Mouse (Mus musculus) stomach, embryonic 15.5 days (tissue): Measurements from ENCODE around the gene Prune1. TPM values are rescaled to one million over a fixed set of nuclear protein-coding genes. Genes with fewer than 3 reads are reported as not detected.

ENCODE experiments used
- ATAC-seq: fragments of 200-750 bp; cut with Nextera tagmentation; 2 replicates; pipeline ENCODE4 v1.8.0; 2017; ENCODE audit warnings: low read depth, moderate number of reproducible peaks, moderate TSS enrichment; ENCODE audit not compliant: insufficient read depth, low FRiP score
- H3K27ac ChIP-seq: fragments of 300-500 bp; sonication (generic); 2 replicates; pipeline ENCODE4 v1.5.1; 2015; ENCODE audit warnings: mild to moderate bottlenecking, inconsistent platforms
- H3K27me3 ChIP-seq: fragments of 300-500 bp; sonication (generic); replicated peaks from 2 replicates; pipeline ENCODE4 v1.6.1; 2015; ENCODE audit warnings: inconsistent platforms
- H3K36me3 ChIP-seq: fragments of 300-500 bp; sonication (generic); 2 replicates; pipeline ENCODE4 v1.6.1; 2015; ENCODE audit warnings: inconsistent platforms
- H3K4me1 ChIP-seq: fragments of 300-500 bp; sonication (generic); 2 replicates; pipeline ENCODE4 v1.6.1; 2015; ENCODE audit warnings: inconsistent platforms
- H3K4me2 ChIP-seq: fragments of 300-500 bp; sonication (generic); 2 replicates; pipeline ENCODE4 v1.6.1; 2015; ENCODE audit warnings: mild to moderate bottlenecking, inconsistent platforms
- H3K4me3 ChIP-seq: fragments of 300-500 bp; sonication (generic); replicated peaks from 2 replicates; pipeline ENCODE4 v1.5.1; 2015; ENCODE audit warnings: inconsistent platforms
- H3K9ac ChIP-seq: fragments of 300-500 bp; sonication (generic); 2 replicates; pipeline ENCODE4 v1.6.1; 2015; ENCODE audit warnings: inconsistent platforms
- H3K9me3 ChIP-seq: fragments of 300-500 bp; sonication (generic); 2 replicates; pipeline ENCODE4 v1.6.1; 2016; ENCODE audit warnings: inconsistent platforms
- WGBS: fragments of 180-500 bp; shearing (Covaris S2); methylation state at CpG from one replicate; pipeline ENCODE4 v1.1.7; 2015; 5-methylcytosine and 5-hydroxymethylcytosine counted together
- polyA plus RNA-seq: library from polyadenylated mRNA; unstranded; fragments of >200 nt; fragmentation: Nextera tagmentation; extraction: Ambion mirVana; gene quantifications from 2 replicates; pipeline ENCODE4 v1.2.1, GENCODE M21; 2015

Prune1 gene
- polyA plus RNA-seq, 1 experiment from 2014 or later, result 16.6 TPM

GRCm38 (mm10) chr3:95296103-95296469 is 14.2 kb upstream of the Prune1 start:
- Histone ChIP-seq H3K4me2 (no peak overlapping the region), H3K9ac (no peak overlapping the region), H3K4me1 (peaks cover 12% of the 10 kb centered on the region; the same call in 1 of the 2 replicates), H3K27me3 (no peaks in the 10 kb centered on the region), H3K9me3 (no peaks in the 10 kb centered on the region), H3K4me3 (no peak overlapping the region), H3K36me3 (peaks cover 41% of the 10 kb centered on the region), H3K27ac (0 out of 2 replicates have a peak overlapping the region, but pooled peaks have one; percentile 14)
- 13% methylated on average over 5 of the region's 5 CpGs for WGBS
- ATAC-seq, result no peak

GRCm38 (mm10) chr3:95295321-95296102 is 13.6 kb upstream of the Prune1 start:
- Histone ChIP-seq H3K36me3 (peaks cover 45% of the 10 kb centered on the region), H3K27ac (no peak overlapping the region), H3K4me3 (no peak overlapping the region), H3K9ac (no peak overlapping the region), H3K9me3 (no peaks in the 10 kb centered on the region), H3K4me2 (no peak overlapping the region), H3K27me3 (no peaks in the 10 kb centered on the region), H3K4me1 (peaks cover 12% of the 10 kb centered on the region; the same call in 1 of the 2 replicates)
- ATAC-seq, result peak; percentile 23; the same call in 1 of the 2 replicates
- WGBS, result 72% methylated on average over 11 of the region's 11 CpGs

DNA sequence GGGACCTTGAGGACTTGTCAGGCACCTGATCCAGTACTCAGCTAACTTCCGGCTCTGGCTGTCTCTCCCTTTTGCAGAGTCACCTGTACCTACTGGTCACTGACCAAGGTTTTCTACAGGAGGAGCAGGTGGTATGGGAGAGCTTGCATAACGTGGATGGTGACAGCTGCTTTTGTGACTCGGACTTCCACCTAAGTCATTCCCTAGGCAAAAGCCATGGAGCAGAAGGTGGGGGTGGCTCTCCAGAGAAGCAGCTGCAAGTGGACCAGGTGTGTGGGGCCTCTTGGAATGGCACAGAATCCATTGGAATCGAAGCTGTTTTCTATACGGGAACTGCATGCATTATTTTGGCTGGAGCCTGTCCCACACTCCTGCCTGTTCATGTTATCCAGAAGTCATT is 12.8 kb upstream of the Prune1 start:
- ATAC-seq, result no peak
- Histone ChIP-seq H3K4me3 (no peak overlapping the region), H3K4me1 (peaks cover 12% of the 10 kb centered on the region; the same call in 1 of the 2 replicates), H3K9ac (no peak overlapping the region), H3K36me3 (peaks cover 45% of the 10 kb centered on the region), H3K9me3 (no peaks in the 10 kb centered on the region), H3K27me3 (no peaks in the 10 kb centered on the region), H3K4me2 (no peak overlapping the region), H3K27ac (no peak overlapping the region)
- 88% methylated on average over 5 of the region's 5 CpGs for WGBS

DNA sequence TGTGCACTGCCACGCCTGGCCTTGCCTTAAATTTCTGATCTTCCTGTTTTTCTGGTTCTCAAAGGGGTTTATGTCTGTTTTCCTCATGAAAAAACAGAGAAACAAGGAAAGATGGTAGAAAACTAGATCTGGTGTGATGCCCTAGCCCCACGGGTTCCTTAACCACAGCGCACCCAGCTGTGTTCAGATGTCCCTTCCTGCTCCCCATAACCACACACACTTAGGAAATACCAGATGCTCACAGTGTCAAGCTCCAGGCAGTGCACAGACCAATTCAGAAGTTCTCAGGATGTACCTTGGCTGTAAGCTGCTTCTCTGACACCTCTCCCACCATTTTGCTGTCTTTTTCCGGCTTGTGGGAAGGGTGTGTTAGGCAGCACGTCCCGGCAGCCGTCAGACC is 12.4 kb upstream of the Prune1 start:
- ATAC-seq, result no peak
- H3K27ac ChIP-seq, result 0 out of 2 replicates have a peak overlapping the region, but pooled peaks have one; percentile 13
- WGBS, result 87% methylated on average over 7 of the region's 7 CpGs

DNA sequence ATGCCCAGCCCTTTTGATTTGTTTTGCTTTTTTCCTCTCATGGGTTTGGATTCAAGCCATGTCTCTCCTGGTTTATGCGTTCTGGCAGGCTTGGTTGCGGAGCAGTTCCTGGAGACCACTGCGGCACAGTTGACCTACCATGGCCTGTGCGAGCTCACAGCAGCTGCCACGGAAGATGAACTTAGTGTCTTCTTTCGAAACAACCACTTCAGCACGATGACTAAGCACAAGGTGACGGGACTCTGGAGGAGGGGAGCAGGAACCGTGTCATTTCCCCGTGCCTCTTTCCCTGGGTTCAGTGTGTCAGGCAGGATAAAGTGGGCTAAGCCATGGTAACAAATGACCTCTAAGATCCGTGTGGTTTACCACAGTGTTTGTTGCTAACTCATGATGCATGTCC is 11.7 kb upstream of the Prune1 start:
- no peak overlapping the region for H3K9ac ChIP-seq
- H3K27me3 ChIP-seq, result no peaks in the 10 kb centered on the region
- no peak for ATAC-seq
- no peak overlapping the region for H3K4me2 ChIP-seq
- H3K27ac ChIP-seq, result 0 out of 2 replicates have a peak overlapping the region, but pooled peaks have one; percentile 13
- 64% methylated on average over 11 of the region's 11 CpGs for WGBS
- H3K9me3 ChIP-seq, result no peaks in the 10 kb centered on the region
- H3K36me3 ChIP-seq, result peaks cover 49% of the 10 kb centered on the region
- no peak overlapping the region for H3K4me3 ChIP-seq
- H3K4me1 ChIP-seq, result peaks cover 12% of the 10 kb centered on the region; the same call in 1 of the 2 replicates

More for the DNA sequence above, 12.4 kb upstream of the Prune1 start:
- Histone ChIP-seq H3K4me3 (no peak overlapping the region), H3K9me3 (no peaks in the 10 kb centered on the region), H3K4me1 (peaks cover 12% of the 10 kb centered on the region; the same call in 1 of the 2 replicates), H3K36me3 (peaks cover 45% of the 10 kb centered on the region), H3K4me2 (no peak overlapping the region), H3K27me3 (no peaks in the 10 kb centered on the region), H3K9ac (no peak overlapping the region)

GRCm38 (mm10) chr3:95292899-95293298 is 11.0 kb upstream of the Prune1 start:
- no peak overlapping the region for H3K27ac ChIP-seq
- no peak for ATAC-seq
- H3K9me3 ChIP-seq, result no peaks in the 10 kb centered on the region
- peaks cover 54% of the 10 kb centered on the region for H3K36me3 ChIP-seq
- H3K4me3 ChIP-seq, result no peak overlapping the region
- no peak overlapping the region for H3K4me2 ChIP-seq
- H3K9ac ChIP-seq, result no peak overlapping the region
- H3K27me3 ChIP-seq, result no peaks in the 10 kb centered on the region
- 90% methylated on average over 2 of the region's 2 CpGs for WGBS
- H3K4me1 ChIP-seq, result peaks cover 12% of the 10 kb centered on the region; the same call in 1 of the 2 replicates

- Histone ChIP-seq H3K27ac (no peak overlapping the region), H3K36me3 (peaks cover 45% of the 10 kb centered on the region), H3K27me3 (no peaks in the 10 kb centered on the region), H3K4me1 (peaks cover 7% of the 10 kb centered on the region; the same call in 1 of the 2 replicates), H3K9me3 (no peaks in the 10 kb centered on the region), H3K4me3 (no peak overlapping the region), H3K9ac (no peak overlapping the region), H3K4me2 (no peak overlapping the region)
- 76% methylated on average over 4 of the region's 4 CpGs for WGBS
- no peak for ATAC-seq
Observed at GRCm38 (mm10) chr3:95291041-95291440, 9.2 kb upstream of the Prune1 start.

DNA sequence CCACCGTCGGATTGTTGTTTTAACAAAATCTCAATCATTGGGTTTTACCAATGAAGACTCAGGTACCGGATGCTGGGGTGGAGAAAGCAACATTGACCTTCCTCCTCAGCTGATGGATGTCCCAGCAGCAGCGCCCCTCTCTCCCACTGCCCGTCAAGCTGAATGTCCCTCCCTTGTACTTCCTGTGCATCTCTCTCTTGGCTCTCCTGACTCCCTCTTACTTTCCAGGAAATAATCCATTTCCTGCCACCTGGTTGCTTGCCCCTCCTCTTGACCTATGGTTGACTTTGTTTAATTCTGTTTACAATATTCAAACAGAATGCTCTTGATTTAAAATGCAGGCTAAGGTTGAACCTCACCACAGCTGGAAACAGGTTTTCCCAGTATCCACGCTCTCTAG is 8.3 kb upstream of the Prune1 start:
- Histone ChIP-seq H3K9ac (no peak overlapping the region), H3K27me3 (no peaks in the 10 kb centered on the region), H3K4me1 (0 out of 2 replicates have a peak, but pooled peaks cover 6% of the 10 kb centered on the region), H3K4me2 (no peak overlapping the region), H3K36me3 (peaks cover 37% of the 10 kb centered on the region), H3K4me3 (no peak overlapping the region), H3K27ac (no peak overlapping the region), H3K9me3 (no peaks in the 10 kb centered on the region)
- 62% methylated on average over 6 of the region's 6 CpGs for WGBS
- ATAC-seq, result no peak

GRCm38 (mm10) chr3:95289419-95289818 is 7.5 kb upstream of the Prune1 start:
- Histone ChIP-seq H3K9ac (no peak overlapping the region), H3K27me3 (no peaks in the 10 kb centered on the region), H3K36me3 (peaks cover 31% of the 10 kb centered on the region), H3K4me1 (0 out of 2 replicates have a peak, but pooled peaks cover 8% of the 10 kb centered on the region), H3K27ac (no peak overlapping the region), H3K9me3 (no peaks in the 10 kb centered on the region), H3K4me2 (no peak overlapping the region), H3K4me3 (no peak overlapping the region)
- 90% methylated on average over 4 of the region's 4 CpGs for WGBS
- ATAC-seq, result no peak

- Histone ChIP-seq H3K27me3 (no peaks in the 10 kb centered on the region), H3K27ac (no peak overlapping the region), H3K9ac (no peak overlapping the region), H3K9me3 (no peaks in the 10 kb centered on the region), H3K4me3 (no peak overlapping the region), H3K4me1 (peaks cover 13% of the 10 kb centered on the region; the same call in 1 of the 2 replicates), H3K36me3 (peaks cover 20% of the 10 kb centered on the region), H3K4me2 (no peak overlapping the region)
- ATAC-seq, result no peak
- WGBS, result 91% methylated on average over 3 of the region's 3 CpGs
Observed at GRCm38 (mm10) chr3:95287541-95287940, 5.7 kb upstream of the Prune1 start.

DNA sequence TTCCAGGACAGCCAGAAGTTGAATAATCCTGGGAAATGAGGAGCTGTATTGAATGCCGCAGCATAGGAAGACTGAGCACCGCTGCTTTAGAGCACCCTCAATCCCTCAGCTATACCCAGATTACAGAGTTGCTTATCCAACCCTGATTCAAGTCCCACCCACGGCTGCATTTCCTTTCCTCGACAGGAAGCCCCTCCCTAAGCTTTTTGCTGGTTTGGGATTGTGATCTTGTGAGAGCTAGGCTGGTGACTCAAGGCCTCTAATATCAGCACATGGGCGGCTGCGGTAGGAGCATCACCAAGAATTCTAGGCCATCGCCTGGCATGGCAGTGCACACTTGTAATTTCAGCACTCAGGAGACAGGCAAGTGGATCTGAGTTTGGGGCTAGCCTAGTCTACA is 4.6 kb upstream of the Prune1 start:
- Histone ChIP-seq H3K4me3 (no peak overlapping the region), H3K27me3 (no peaks in the 10 kb centered on the region), H3K4me1 (peaks cover 13% of the 10 kb centered on the region; the same call in 1 of the 2 replicates), H3K9ac (no peak overlapping the region), H3K36me3 (peaks cover 19% of the 10 kb centered on the region), H3K4me2 (no peak overlapping the region), H3K9me3 (no peaks in the 10 kb centered on the region), H3K27ac (no peak overlapping the region)
- 79% methylated on average over 7 of the region's 7 CpGs for WGBS
- ATAC-seq, result no peak

DNA sequence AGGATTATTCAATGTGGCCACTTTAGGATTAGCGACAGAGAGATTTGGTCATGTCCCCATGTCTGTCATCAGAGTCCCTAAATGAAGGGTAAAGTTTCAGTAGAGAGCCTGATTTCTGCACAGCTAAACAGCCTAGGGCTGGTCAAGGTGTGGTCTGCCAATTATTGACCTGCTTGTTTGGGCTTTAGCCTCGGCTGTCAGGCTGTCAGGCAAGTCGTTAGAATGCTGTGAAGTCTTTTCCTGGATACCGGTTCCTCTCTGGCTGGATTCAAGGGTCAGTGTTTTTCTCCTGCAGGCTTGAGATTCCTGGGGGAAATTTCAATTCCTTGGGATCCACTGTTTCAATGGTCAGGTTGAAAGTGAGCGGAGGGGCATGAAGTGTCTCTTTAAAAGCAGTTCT is 4.1 kb upstream of the Prune1 start:
- no peaks in the 10 kb centered on the region for H3K9me3 ChIP-seq
- H3K4me3 ChIP-seq, result no peak overlapping the region
- H3K4me2 ChIP-seq, result no peak overlapping the region
- 64% methylated on average over 5 of the region's 5 CpGs for WGBS
- ATAC-seq, result no peak
- no peaks in the 10 kb centered on the region for H3K27me3 ChIP-seq
- no peak overlapping the region for H3K9ac ChIP-seq
- peaks cover 13% of the 10 kb centered on the region; the same call in 1 of the 2 replicates for H3K4me1 ChIP-seq
- 0 out of 2 replicates have a peak overlapping the region, but pooled peaks have one; percentile 45 for H3K27ac ChIP-seq
- H3K36me3 ChIP-seq, result peaks cover 16% of the 10 kb centered on the region
